Mouse (Mus musculus) cerebellum, adult 18-20 months (tissue): ENCODE data around the gene Laptm5.

ENCODE experiments used
- DNase-seq, 2 experiments: peaks; one replicate each; pipeline ENCODE4 v3.0.0; 2021

The Laptm5 gene

GRCm38 (mm10) chr4:130899782-130900427 lies 13.0 kb upstream of the Laptm5 start:
- DNase-seq, result no peak

- peak; percentile 33 to 39 for DNase-seq
Observed at GRCm38 (mm10) chr4:130900746-130901145, 12.2 kb upstream of the Laptm5 start.

GRCm38 (mm10) chr4:130902289-130902781 lies 10.6 kb upstream of the Laptm5 start:
- no peak for DNase-seq

GRCm38 (mm10) chr4:130905025-130905424 lies 7.9 kb upstream of the Laptm5 start:
- DNase-seq, result no peak

- no peak for DNase-seq
Observed at GRCm38 (mm10) chr4:130905882-130906281, 7.0 kb upstream of the Laptm5 start.

GRCm38 (mm10) chr4:130906296-130906695 lies 6.6 kb upstream of the Laptm5 start:
- peak; percentile 51 to 61 for DNase-seq

- DNase-seq, result no peak
Observed at GRCm38 (mm10) chr4:130907200-130908069, 5.5 kb upstream of the Laptm5 start.

GRCm38 (mm10) chr4:130908133-130908532 lies 4.8 kb upstream of the Laptm5 start:
- DNase-seq, result no peak

- no peak for DNase-seq
Observed at GRCm38 (mm10) chr4:130909167-130909874, 3.6 kb upstream of the Laptm5 start.

- no peak for DNase-seq
Observed at GRCm38 (mm10) chr4:130910666-130911065, 2.3 kb upstream of the Laptm5 start.

- no peak for DNase-seq
Observed at GRCm38 (mm10) chr4:130912626-130913025, 299 bp upstream of the Laptm5 start.

GRCm38 (mm10) chr4:130913511-130913910 lies 586 bp downstream of the Laptm5 start:
- DNase-seq, result no peak

GRCm38 (mm10) chr4:130914011-130914410 lies 1.1 kb downstream of the Laptm5 start:
- no peak for DNase-seq

GRCm38 (mm10) chr4:130914527-130914926 lies 1.6 kb downstream of the Laptm5 start:
- DNase-seq, result no peak

- DNase-seq, result no peak
Observed at GRCm38 (mm10) chr4:130915006-130915667, 2.2 kb downstream of the Laptm5 start.

GRCm38 (mm10) chr4:130915668-130916035 lies 2.7 kb downstream of the Laptm5 start:
- no peak for DNase-seq

- DNase-seq, result no peak
Observed at GRCm38 (mm10) chr4:130916639-130917038, 3.7 kb downstream of the Laptm5 start.

GRCm38 (mm10) chr4:130917564-130917963 lies 4.6 kb downstream of the Laptm5 start:
- no peak for DNase-seq

GRCm38 (mm10) chr4:130918805-130919749 lies 6.2 kb downstream of the Laptm5 start:
- DNase-seq, result no peak

- DNase-seq, result no peak
Observed at GRCm38 (mm10) chr4:130919750-130920356, 6.9 kb downstream of the Laptm5 start.
